ENCODE assay signal across 15 mouse cellular contexts in the genomic region with DNA sequence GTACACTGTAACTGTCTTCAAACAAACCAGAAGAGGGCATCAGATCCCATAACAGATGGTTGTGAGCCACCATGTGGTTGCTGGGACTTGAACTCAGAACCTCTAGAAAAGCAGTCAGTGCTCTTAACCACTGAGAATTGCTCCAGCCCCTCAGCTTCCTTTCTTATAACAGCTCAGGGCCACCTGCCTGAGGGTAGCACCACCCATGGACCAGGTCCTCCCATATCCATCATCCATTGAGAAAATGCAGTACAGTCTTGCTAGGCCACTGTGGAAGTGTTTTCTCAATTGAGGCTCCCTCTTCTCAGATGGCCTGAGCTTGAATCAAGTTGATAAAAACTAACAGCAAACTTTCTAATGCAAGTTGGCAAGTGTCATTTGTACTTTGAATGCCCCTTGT.
"Had no signal": no experiment of that assay in that cellular context is flagged by ENCODE, and none has a peak within 500 bp of the region (broad histone marks: within the 10 kb centered on the region; RNA-seq: fewer than 3 reads in every experiment).

No protein-coding gene starts in this region.

- DNase-seq: lung, adult 18-20 months; lung, embryonic 14.5 days; lung, postnatal 10 days; lung, postnatal 4 days; midbrain, embryonic 14.5 days; retina, postnatal 1 day; right cerebral cortex, adult 18-20 months; right cerebral cortex, postnatal 25 days; right cerebral cortex, postnatal 4 days had no signal

- H3K9me3 ChIP-seq: midbrain, embryonic 10.5 days; neural tube, embryonic 13.5 days; neural tube, embryonic 15.5 days had no signal

- H3K27me3 ChIP-seq: midbrain, embryonic 12.5 days; neural tube, embryonic 13.5 days; neural tube, embryonic 15.5 days had no signal

- H3K4me3 ChIP-seq: midbrain, embryonic 10.5 days; midbrain, embryonic 12.5 days; myocyte; neural tube, embryonic 13.5 days; neural tube, embryonic 15.5 days had no signal

- H3K4me1 ChIP-seq: midbrain, embryonic 10.5 days; midbrain, embryonic 12.5 days; neural tube, embryonic 13.5 days; neural tube, embryonic 15.5 days had no signal

- H3K27ac ChIP-seq: midbrain, embryonic 10.5 days; midbrain, embryonic 12.5 days; neural tube, embryonic 13.5 days; neural tube, embryonic 15.5 days had no signal

- H3K9ac ChIP-seq: lung, embryonic 14.5 days; midbrain, embryonic 12.5 days; neural tube, embryonic 13.5 days; neural tube, embryonic 15.5 days had no signal

- ATAC-seq: midbrain, embryonic 16.5 days had no signal

- H3K36me3 ChIP-seq: midbrain, embryonic 10.5 days; midbrain, embryonic 12.5 days; neural tube, embryonic 13.5 days; neural tube, embryonic 15.5 days had no signal

- H3K4me2 ChIP-seq: lung, embryonic 14.5 days; midbrain, embryonic 12.5 days; neural tube, embryonic 13.5 days; neural tube, embryonic 15.5 days had no signal
